Mouse (Mus musculus): ENCODE data around the gene Hhex. TPM values are rescaled to one million over a fixed set of nuclear protein-coding genes. Genes with fewer than 3 reads are reported as not detected.

Hhex gene
- polyA plus RNA-seq, 1 experiment from 2014 or later = 11.8 TPM

Other genes with a start within 250 kb of the Hhex start
- 47.4 and 49.0 TPM in 2 replicates for gene March5, start 227.3 kb upstream of the Hhex start, polyA plus RNA-seq (2015; fragmentation: Nextera tagmentation; extraction: Ambion mirVana)
- 0.44 and 0.97 TPM in 2 replicates for gene Cpeb3, start 226.2 kb upstream of the Hhex start, polyA plus RNA-seq (2015; fragmentation: Nextera tagmentation; extraction: Ambion mirVana)
- gene Ide, start 97.0 kb upstream of the Hhex start, polyA plus RNA-seq (2015; fragmentation: Nextera tagmentation; extraction: Ambion mirVana) = 49.1 and 50.8 TPM in 2 replicates
- gene Kif11, start 58.4 kb upstream of the Hhex start, polyA plus RNA-seq (2015; fragmentation: Nextera tagmentation; extraction: Ambion mirVana) = 37.3 and 40.4 TPM in 2 replicates
- 21.7 and 23.8 TPM in 2 replicates for gene Exoc6, start 115.6 kb downstream of the Hhex start, polyA plus RNA-seq (2015; fragmentation: Nextera tagmentation; extraction: Ambion mirVana)

All from intestine, embryonic 16.5 days (tissue).